Mouse (Mus musculus): ENCODE measurements around the gene Trappc10. TPM values are rescaled to one million over a fixed set of nuclear protein-coding genes. Genes with fewer than 3 reads are reported as not detected.
"Not testable (repeated sequence)": the region's sequence is repeated elsewhere in the genome, so short reads cannot be mapped to it uniquely, and the experiment has no call there.

Trappc10 gene
- polyA plus RNA-seq, 1 experiment from 2014 or later = 21.7 TPM

DNA sequence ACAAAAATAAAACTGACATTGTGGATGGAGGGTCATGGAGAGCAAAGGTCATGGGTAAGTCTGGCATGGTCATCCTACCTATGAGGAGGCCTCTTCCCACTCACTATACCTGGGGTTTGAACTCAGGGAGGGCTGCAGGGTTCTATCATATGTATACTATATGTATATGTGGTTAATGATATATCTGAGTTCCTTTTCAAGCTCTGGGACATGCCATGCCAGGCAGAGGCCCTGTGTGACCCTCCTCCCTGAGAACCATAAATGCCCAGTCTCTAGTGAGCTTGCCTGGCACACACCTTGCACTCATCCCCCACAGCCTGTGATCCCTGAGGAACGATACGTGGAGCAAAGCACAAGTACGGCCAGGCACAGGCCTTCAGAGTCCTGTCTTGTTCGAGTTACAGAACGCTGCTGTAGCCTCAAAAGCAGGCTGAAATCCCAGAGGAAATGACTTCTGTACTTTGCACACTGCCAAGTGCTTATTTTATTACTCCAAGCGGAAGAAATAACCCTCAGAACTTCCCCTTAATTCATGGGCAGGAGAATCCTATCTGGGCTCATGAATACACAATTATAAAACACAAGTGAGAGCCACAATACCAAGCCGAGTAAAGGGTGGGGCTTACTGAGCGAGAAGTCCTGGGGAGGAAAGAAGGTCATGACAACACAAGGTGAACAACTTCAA lies 16.4 kb downstream of the Trappc10 start:
- H3K4me3 ChIP-seq = no peak overlapping the region
- no peaks in the 10 kb centered on the region for H3K27me3 ChIP-seq
- H3K4me2 ChIP-seq (replicated peaks) = no peak overlapping the region
- peaks cover 37% of the 10 kb centered on the region for H3K36me3 ChIP-seq
- 89% methylated on average over 8 of the region's 8 CpGs for WGBS
- ATAC-seq (ENCODE audit: low FRiP score, low read depth) = no peak
- no peak overlapping the region for H3K27ac ChIP-seq (replicated peaks)
- H3K4me1 ChIP-seq = no peaks in the 10 kb centered on the region
- no peaks in the 10 kb centered on the region for H3K9me3 ChIP-seq
- no peak overlapping the region for H3K9ac ChIP-seq (replicated peaks)

DNA sequence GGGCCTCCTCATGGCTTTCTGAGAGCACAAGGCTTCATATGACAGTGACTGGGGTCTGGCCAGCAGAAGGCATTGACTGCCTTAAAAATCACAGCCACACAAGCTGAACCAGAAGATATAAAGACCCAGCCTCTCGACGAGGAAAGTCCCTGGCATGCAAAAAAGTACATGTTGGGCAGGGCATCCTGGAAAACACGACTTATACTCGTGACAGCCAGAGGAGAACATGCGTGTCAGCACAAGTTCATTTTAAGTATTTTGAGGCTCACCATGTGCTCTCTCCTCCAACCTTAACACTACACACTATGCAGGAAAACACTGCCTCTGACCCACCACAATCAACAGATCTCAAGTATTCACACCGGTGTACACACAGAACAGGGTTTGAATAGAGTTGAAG lies 20.3 kb downstream of the Trappc10 start:
- Histone ChIP-seq H3K27ac (replicated peaks) (no peak overlapping the region), H3K27me3 (no peaks in the 10 kb centered on the region), H3K4me1 (no peaks in the 10 kb centered on the region), H3K4me3 (no peak overlapping the region), H3K4me2 (replicated peaks) (no peak overlapping the region), H3K9me3 (no peaks in the 10 kb centered on the region), H3K36me3 (peaks cover 47% of the 10 kb centered on the region), H3K9ac (replicated peaks) (no peak overlapping the region)
- ATAC-seq (ENCODE audit: low FRiP score, low read depth) = no peak
- 93% methylated on average over 6 of the region's 6 CpGs for WGBS

DNA sequence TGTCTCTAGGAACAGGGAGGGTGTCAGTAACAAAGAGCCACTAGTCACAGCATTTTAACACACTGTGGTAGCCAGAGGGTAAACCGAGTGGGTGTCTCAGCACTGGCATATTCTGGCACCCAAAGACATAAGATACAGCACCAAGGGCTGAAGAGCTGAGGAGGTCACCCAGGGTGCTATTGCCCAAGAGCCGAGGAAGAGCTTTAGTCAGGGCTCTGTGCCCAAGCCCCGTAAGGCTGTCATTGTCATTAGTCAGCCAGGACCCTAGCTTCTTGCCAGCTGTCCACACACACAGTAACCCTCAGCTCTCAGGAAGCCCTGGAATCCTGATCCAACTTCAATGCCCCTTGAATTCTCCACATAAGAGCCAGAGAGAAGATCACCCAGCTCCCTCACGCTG lies 21.5 kb downstream of the Trappc10 start:
- Histone ChIP-seq H3K27ac (replicated peaks) (no peak overlapping the region), H3K27me3 (no peaks in the 10 kb centered on the region), H3K36me3 (peaks cover 49% of the 10 kb centered on the region), H3K9me3 (no peaks in the 10 kb centered on the region), H3K4me3 (no peak overlapping the region), H3K4me2 (replicated peaks) (no peak overlapping the region), H3K4me1 (no peaks in the 10 kb centered on the region), H3K9ac (replicated peaks) (no peak overlapping the region)
- 96% methylated on average over 4 of the region's 4 CpGs for whole genome bisulfite sequencing
- ATAC-seq (ENCODE audit: low FRiP score, low read depth) = no peak

DNA sequence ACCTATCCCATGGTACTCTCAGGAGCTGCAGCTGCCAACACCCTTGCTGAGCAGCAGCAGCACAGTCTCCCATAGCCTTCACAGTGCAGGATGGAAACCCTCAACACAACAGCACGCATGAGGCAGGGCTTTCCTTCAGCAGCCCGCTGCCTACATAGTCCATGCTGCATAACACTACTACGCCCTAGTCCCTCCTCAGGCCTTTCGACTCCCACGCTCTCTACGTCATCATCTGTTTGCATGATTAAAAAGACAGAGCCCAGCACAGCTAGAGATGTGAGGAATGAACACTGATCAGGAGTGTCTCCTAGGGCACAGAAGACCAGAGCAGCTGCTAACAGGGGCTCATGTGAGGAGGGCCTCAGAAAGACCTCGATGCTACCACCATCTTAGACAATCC lies 23.1 kb downstream of the Trappc10 start:
- 93% methylated on average over 7 of the region's 7 CpGs for WGBS
- H3K36me3 ChIP-seq = peaks cover 56% of the 10 kb centered on the region

DNA sequence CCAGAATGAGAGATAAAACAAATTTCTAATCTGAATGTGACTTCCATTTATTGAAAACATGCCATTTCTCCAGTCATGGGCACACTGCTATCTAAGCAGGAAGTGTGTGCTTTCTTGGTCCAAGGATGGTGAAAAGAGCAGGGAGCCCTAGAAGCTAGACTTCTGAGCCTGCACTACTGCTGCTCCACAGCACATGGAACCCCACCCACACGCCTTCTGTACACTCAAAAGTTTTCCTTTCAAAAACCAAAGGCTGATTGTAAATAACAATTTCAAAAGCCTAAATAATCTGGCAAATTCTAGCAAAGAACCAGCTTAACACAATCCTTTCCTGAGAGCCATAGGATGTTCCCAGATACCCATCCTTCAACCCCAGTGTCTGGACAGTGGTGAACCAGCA lies 24.9 kb downstream of the Trappc10 start:
- Histone ChIP-seq H3K4me1 (no peaks in the 10 kb centered on the region), H3K9ac (replicated peaks) (no peak overlapping the region), H3K4me2 (replicated peaks) (no peak overlapping the region), H3K27me3 (no peaks in the 10 kb centered on the region), H3K36me3 (peaks cover 70% of the 10 kb centered on the region), H3K27ac (replicated peaks) (no peak overlapping the region), H3K9me3 (no peaks in the 10 kb centered on the region), H3K4me3 (no peak overlapping the region)
- 89% methylated on average over 1 of the region's 1 CpGs for WGBS
- no peak for ATAC-seq (ENCODE audit: low FRiP score, low read depth)

More for the DNA sequence above, 23.1 kb downstream of the Trappc10 start:
- Histone ChIP-seq H3K27me3 (no peaks in the 10 kb centered on the region), H3K9me3 (no peaks in the 10 kb centered on the region), H3K4me3 (no peak overlapping the region), H3K27ac (replicated peaks) (no peak overlapping the region), H3K4me1 (no peaks in the 10 kb centered on the region), H3K9ac (replicated peaks) (no peak overlapping the region), H3K4me2 (replicated peaks) (no peak overlapping the region)
- ATAC-seq (ENCODE audit: low FRiP score, low read depth) = no peak

DNA sequence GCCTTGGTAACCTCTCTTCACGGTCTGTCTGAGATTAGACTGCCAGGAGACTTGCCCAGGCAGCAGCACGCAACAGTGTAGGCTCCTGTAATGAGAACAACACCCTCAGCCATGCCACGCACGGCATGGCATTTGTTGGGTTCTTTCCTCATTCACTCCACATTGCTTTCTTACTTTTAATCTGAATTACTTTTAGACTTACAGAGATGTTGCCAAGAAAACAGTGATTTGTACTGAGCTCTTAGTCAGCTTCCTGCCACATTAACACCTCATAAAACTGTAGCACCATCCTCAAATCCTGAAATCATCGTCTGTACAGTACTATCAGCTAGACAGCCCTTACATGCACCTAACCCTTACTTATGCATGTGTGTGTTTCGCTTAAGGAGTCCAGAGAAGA lies 25.9 kb downstream of the Trappc10 start:
- no peaks in the 10 kb centered on the region for H3K9me3 ChIP-seq

DNA sequence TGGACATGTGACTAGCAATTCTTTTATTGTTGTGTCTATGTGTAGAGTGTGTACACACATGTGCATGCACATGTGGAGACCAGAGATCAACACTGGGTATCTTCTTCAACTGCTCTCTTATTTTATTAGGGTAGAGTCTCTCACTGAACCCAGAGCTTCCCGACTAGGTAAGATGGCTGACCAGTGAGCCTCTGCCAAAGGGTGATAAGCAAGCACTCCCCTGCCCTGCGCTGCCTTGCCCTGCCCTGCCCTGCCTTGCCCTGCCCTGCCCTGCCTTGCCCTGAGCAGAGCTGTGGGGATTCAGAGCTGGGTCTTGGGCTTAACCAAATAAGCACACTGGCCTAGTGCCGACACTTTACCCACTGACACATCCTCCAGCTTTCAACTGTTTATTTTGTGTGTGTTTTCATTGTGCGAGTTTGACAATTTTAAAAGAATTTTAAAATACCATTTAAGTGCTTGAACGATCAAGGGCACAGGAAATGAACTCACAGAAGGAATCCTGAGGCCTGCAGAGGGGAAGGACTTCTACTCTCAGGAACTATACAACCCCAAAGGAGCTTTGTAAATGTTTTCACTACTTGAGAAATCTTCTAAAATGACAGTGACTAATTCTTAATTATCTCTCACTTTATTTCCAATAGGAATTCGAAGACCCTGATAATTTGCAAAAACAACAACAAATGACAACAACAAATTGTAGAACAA lies 27.9 kb downstream of the Trappc10 start:
- H3K4me1 ChIP-seq = no peaks in the 10 kb centered on the region
- WGBS = 85% methylated on average over 6 of the region's 6 CpGs
- H3K9ac ChIP-seq (replicated peaks) = no peak overlapping the region
- H3K36me3 ChIP-seq = peaks cover 82% of the 10 kb centered on the region
- H3K27me3 ChIP-seq = no peaks in the 10 kb centered on the region
- H3K9me3 ChIP-seq = no peaks in the 10 kb centered on the region
- no peak overlapping the region for H3K4me2 ChIP-seq (replicated peaks)
- no peak overlapping the region for H3K27ac ChIP-seq (replicated peaks)
- no peak overlapping the region for H3K4me3 ChIP-seq
- no peak for ATAC-seq (ENCODE audit: low FRiP score, low read depth)

More for the DNA sequence above, 25.9 kb downstream of the Trappc10 start:
- H3K4me1 ChIP-seq = no peaks in the 10 kb centered on the region
- no peak overlapping the region for H3K4me3 ChIP-seq
- WGBS = 93% methylated on average over 6 of the region's 6 CpGs
- H3K27me3 ChIP-seq = no peaks in the 10 kb centered on the region
- no peak overlapping the region for H3K27ac ChIP-seq (replicated peaks)
- peaks cover 79% of the 10 kb centered on the region for H3K36me3 ChIP-seq
- no peak for ATAC-seq (ENCODE audit: low FRiP score, low read depth)
- H3K9ac ChIP-seq (replicated peaks) = no peak overlapping the region
- H3K4me2 ChIP-seq (replicated peaks) = no peak overlapping the region

DNA sequence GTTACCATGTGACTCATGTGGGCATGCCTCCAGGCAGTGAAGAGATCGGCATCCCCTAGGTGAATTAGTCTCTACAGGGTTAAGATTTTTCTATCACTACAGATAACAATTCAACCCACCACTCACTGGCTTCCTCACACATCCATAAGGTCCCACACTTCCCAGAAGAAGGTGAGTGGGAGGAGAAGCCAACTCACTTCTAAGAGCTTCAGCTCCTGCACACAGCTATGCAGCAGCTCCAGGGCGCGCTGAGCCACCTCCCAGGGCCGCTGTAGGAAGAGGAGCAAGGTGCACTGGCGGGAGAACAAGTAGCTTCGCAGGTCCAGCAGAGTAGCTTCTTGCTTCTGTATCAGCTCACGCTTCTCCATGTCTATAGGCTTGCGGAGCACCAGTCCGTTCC lies 30.1 kb downstream of the Trappc10 start:
- H3K36me3 ChIP-seq = peaks cover 94% of the 10 kb centered on the region
- no peak overlapping the region for H3K4me3 ChIP-seq
- no peaks in the 10 kb centered on the region for H3K27me3 ChIP-seq
- no peaks in the 10 kb centered on the region for H3K9me3 ChIP-seq
- H3K4me1 ChIP-seq = no peaks in the 10 kb centered on the region
- no peak overlapping the region for H3K27ac ChIP-seq (replicated peaks)
- H3K4me2 ChIP-seq (replicated peaks) = no peak overlapping the region
- no peak overlapping the region for H3K9ac ChIP-seq (replicated peaks)
- ATAC-seq (ENCODE audit: low FRiP score, low read depth) = no peak
- WGBS = 94% methylated on average over 9 of the region's 9 CpGs

DNA sequence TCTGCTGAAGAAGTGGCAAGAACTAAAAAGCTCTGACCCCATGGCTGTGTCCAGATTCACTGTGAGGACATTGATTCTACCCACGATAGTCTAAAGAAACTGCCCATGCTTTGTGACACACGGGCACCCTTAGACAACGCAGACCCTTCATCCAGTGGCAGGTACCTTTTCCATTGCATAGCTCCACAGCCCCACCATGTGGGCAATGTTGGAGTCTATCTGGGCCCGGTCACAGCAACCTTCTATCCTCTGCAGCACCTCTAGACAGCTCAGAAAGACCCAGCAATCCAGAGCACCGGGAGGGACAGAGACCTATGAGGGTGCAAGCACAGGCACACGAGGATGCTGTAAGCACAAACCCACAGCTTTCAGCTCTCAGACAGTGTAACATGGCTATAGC lies 33.1 kb downstream of the Trappc10 start:
- Histone ChIP-seq H3K9ac (replicated peaks) (no peak overlapping the region), H3K4me3 (no peak overlapping the region), H3K27ac (replicated peaks) (no peak overlapping the region), H3K4me1 (no peaks in the 10 kb centered on the region), H3K27me3 (no peaks in the 10 kb centered on the region), H3K4me2 (replicated peaks) (no peak overlapping the region), H3K36me3 (peaks cover 93% of the 10 kb centered on the region), H3K9me3 (no peaks in the 10 kb centered on the region)
- ATAC-seq (ENCODE audit: low FRiP score, low read depth) = no peak
- 76% methylated on average over 6 of the region's 6 CpGs for WGBS

DNA sequence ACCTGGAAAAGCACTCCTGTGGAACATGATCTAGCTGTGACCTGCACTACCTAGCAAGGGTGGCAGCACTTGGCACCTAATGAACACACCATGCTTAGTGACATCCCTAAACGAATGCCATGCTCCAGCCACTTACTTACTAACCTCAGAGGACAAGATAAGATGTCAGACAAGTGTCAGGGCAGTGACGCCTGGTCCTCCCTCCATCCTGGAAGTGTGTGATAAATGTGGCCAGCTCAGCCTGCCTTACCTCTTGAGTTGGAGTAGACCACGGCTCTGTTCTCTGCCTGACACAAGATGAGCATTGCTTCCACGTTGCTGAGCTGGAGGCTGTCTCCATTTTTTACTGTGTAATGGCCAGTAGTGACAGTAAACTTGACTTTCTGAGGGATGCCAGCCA lies 43.3 kb downstream of the Trappc10 start:
- ATAC-seq (ENCODE audit: low FRiP score, low read depth) = no peak
- 96% methylated on average over 4 of the region's 4 CpGs for WGBS
- no peaks in the 10 kb centered on the region for H3K4me1 ChIP-seq
- H3K27ac ChIP-seq (replicated peaks) = no peak overlapping the region
- no peak overlapping the region for H3K9ac ChIP-seq (replicated peaks)
- H3K9me3 ChIP-seq = no peaks in the 10 kb centered on the region
- H3K27me3 ChIP-seq = no peaks in the 10 kb centered on the region
- H3K4me3 ChIP-seq = no peak overlapping the region
- H3K4me2 ChIP-seq (replicated peaks) = no peak overlapping the region
- peaks cover 89% of the 10 kb centered on the region for H3K36me3 ChIP-seq

DNA sequence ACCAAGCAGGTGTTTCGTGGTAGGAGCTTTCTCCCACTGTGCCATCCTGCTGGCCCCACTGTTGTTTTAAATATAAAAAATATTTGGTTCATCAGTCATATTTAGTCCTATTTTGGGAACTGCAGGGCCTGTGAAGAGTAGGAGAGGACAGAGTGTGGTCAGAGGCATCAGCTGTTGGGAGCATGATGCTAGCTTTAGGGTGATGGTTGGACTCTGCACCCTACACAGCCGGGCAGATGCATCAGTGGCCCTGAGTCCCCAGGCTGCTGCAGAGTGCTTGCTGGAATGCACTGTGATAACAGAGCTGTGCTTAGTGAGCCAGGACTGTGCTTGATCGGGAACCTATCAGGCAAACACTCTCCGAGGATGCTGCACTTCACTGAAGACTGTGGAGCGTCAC lies 51.5 kb downstream of the Trappc10 start:
- no peaks in the 10 kb centered on the region for H3K9me3 ChIP-seq
- H3K4me3 ChIP-seq = no peak overlapping the region
- H3K27ac ChIP-seq (replicated peaks) = no peak overlapping the region
- no peak for ATAC-seq (ENCODE audit: low FRiP score, low read depth)
- H3K4me2 ChIP-seq (replicated peaks) = no peak overlapping the region
- H3K9ac ChIP-seq (replicated peaks) = no peak overlapping the region
- no peaks in the 10 kb centered on the region for H3K4me1 ChIP-seq
- no peaks in the 10 kb centered on the region for H3K27me3 ChIP-seq
- 93% methylated on average over 5 of the region's 5 CpGs for WGBS
- H3K36me3 ChIP-seq = peaks cover 98% of the 10 kb centered on the region

DNA sequence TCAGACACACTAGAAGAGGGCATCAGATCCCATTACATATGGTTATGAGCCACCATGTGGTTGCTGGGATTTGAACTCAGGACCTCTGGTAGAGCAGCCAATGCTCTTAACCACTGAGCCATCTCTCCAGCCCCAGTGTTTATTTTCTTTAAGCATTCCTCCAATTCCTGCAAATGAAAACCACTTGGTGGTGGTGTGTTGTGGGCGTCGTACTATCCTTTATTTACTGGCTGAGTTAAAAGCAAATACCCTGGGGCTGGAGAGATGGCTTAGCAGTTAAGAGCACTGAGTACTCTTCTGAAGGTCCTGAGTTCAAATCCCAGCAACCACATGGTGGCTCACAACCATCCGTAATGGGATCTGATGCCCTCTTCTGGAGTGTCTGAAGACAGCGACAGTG lies 58.4 kb downstream of the Trappc10 start:
- ATAC-seq (ENCODE audit: low FRiP score, low read depth); H3K4me3 ChIP-seq; H3K9ac ChIP-seq (replicated peaks); H3K4me2 ChIP-seq (replicated peaks); H3K27ac ChIP-seq (replicated peaks); H3K27me3 ChIP-seq; H3K9me3 ChIP-seq: not testable (repeated sequence)
- H3K36me3 ChIP-seq = peaks cover 66% of the 10 kb centered on the region
- peaks cover 15% of the 10 kb centered on the region for H3K4me1 ChIP-seq
- 94% methylated on average over 4 of the region's 4 CpGs for WGBS
